Mouse (Mus musculus): ENCODE data around the gene Psmd5.

- no peak for TF ChIP-seq GATA1 (IDR thresholded peaks at IDR 0.05; ENCODE audit: borderline replicate concordance, low read length)
- no peak for TF ChIP-seq FLI1 (IDR thresholded peaks at IDR 0.05; ENCODE audit: low read length)
These were observed 497 bp downstream of the Psmd5 start, which contains the start of gene Cutal for GRCm38 (mm10) chr2:34874271-34874670.
